Mouse (Mus musculus) neutrophil, adult 83 days (primary cell): ENCODE data around the gene Olfr1162. TPM values are rescaled to one million over a fixed set of nuclear protein-coding genes. Genes with fewer than 3 reads are reported as not detected.

Experiments
- total RNA-seq, 2 experiments: library from RNA; stranded (reverse); gene quantifications; one replicate each; pipeline ENCODE4 v1.2.4; 2023

Olfr1162 gene
- not detected for total RNA-seq

DNA sequence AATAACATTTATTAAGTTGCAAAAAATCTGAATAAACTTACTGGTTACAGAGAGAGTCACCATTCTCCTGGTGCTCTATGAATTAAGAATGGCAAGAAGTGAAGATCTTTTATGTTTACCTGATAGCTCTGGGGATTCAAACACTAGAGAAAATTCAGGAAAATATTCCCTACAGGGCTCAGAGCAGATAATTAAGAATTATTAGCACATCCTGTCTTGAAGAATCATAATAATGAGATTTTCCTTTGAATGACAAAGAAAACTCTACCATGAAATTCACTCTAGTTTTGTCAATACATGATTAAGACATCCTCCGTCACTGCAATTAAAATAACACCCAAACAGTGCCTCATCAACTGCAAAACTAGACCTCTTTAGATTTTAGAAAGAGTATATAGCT lies at the start of gene Olfr1162:
Gene Olfr1162 (minus strand): TSS at position 101 of the 400 bp plus-strand sequence.

GRCm38 (mm10) chr2:88093866-88094265 lies 42.9 kb upstream of the Olfr1162 start, which contains the start of gene Olfr1164:
Olfr1164 (minus strand) TSS chr2:88093966.

GRCm38 (mm10) chr2:88071730-88072129 lies 20.8 kb upstream of the Olfr1162 start, which contains the start of gene Olfr1163:
Olfr1163 (minus strand) TSS chr2:88071830.

DNA sequence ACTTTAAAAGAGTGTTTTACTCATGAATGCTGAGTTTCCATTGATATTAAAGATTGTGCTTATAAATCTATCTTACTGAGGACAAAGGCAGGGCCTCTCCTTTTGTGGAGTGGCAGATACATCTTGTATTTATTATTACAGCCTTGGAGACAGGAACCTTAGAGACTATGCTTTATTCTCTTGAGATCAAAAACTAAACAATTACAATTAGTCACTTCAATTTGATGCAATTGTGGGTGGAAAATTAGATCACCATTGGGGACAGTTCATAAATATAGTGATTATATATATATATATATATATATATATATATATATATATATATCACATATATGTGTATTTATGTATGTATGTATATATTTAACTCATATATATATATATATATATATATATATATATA lies 13.3 kb downstream of the Olfr1162 start, which contains the start of gene Olfr73:
Gene Olfr73 (minus strand): TSS at position 101 of the 400 bp plus-strand sequence.

DNA sequence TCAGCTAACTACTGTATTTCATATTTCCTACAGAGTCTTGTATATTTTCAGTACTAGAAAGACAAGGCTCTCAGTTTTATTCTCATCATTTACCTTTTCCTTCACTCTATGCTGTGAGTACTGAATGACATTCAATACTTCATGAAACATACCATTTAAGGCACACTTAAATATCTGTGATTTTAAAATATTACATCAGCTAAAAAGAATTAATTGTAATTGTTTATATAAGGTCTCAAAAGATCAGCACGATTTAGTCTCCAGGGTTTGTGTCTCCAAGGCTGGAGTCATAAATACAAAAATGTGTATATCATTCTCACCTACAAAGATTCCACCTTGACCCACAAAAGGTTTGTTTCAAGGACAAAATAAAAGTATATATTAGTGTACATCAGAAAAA lies 28.5 kb downstream of the Olfr1162 start, which contains the start of gene Olfr1161:
Gene Olfr1161 (plus strand): TSS at position 301 of the 400 bp plus-strand sequence.

DNA sequence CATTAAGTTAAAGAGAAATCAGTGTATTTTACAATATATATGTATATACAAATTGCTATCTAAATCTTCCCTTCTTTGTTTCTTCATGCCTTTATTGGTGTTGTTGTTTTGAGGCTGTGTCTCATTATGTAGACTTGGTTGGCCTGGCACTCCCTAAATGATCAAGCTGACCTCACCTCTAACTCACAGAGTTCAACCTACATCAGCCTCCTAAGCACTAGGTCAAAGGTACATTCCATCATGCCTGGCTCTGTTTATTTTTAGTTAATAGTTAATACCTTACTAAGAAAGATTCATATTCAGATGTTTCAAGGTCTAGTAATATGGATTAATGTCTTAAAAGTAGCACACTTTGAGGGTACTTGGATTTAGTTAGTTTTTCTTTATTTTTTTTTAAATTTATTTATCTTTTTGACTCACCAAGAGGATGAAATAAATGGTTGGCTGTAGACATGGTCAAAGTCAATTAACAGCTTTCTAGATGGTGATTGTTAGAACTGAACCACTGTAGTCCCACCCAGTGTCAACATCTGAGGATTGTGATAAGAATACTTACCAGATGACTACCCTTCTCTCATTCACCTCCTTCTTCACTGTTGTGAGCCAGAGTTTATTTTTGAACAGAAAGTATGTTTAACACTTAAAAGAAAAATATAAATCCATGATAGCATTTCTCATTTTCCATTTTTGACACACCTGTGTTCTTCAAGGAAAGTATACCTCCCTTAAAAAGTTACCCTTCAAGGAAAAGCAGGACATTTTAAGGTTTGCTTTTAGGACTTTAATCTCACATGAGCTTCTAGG lies 43.2 kb downstream of the Olfr1162 start, which contains the start of gene Olfr1160:
Gene Olfr1160 (minus strand): TSS at position 754 of the 804 bp plus-strand sequence.

Other genes starting within 250 kb of the Olfr1162 start
- gene Olfr1145, start 241.3 kb downstream of the Olfr1162 start, total RNA-seq = not detected
- gene Olfr1148, start 220.6 kb downstream of the Olfr1162 start, total RNA-seq = not detected
- not detected for gene Olfr1150-ps1, start 207.1 kb downstream of the Olfr1162 start, total RNA-seq
- not detected for gene Olfr1151, start 195.3 kb downstream of the Olfr1162 start, total RNA-seq
- gene Olfr1152, start 184.6 kb downstream of the Olfr1162 start, total RNA-seq = not detected
- not detected for gene Olfr1153, start 156.2 kb downstream of the Olfr1162 start, total RNA-seq
- gene Olfr1154, start 146.0 kb downstream of the Olfr1162 start, total RNA-seq = not detected
- not detected for gene Olfr1155, start 106.0 kb downstream of the Olfr1162 start, total RNA-seq
- not detected for gene Olfr1156, start 98.0 kb downstream of the Olfr1162 start, total RNA-seq
- gene Olfr1157, start 82.8 kb downstream of the Olfr1162 start, total RNA-seq = not detected
- not detected for gene Olfr74, start 76.5 kb downstream of the Olfr1162 start, total RNA-seq
- not detected for gene Olfr1158, start 61.0 kb downstream of the Olfr1162 start, total RNA-seq
- not detected for gene Olfr1160, start 42.9 kb downstream of the Olfr1162 start, total RNA-seq
- not detected for gene Olfr1161, start 28.4 kb downstream of the Olfr1162 start, total RNA-seq
- not detected for gene Olfr73, start 13.4 kb downstream of the Olfr1162 start, total RNA-seq
- not detected for gene Olfr1163, start 20.7 kb upstream of the Olfr1162 start, total RNA-seq
- gene Olfr1164, start 42.8 kb upstream of the Olfr1162 start, total RNA-seq = not detected
- not detected for gene Olfr1166, start 77.1 kb upstream of the Olfr1162 start, total RNA-seq
- gene Olfr1167, start 104.1 kb upstream of the Olfr1162 start, total RNA-seq = not detected
- gene Olfr1168, start 130.8 kb upstream of the Olfr1162 start, total RNA-seq = not detected
- not detected for gene Olfr1170, start 177.2 kb upstream of the Olfr1162 start, total RNA-seq
- not detected for gene Olfr1173, start 228.7 kb upstream of the Olfr1162 start, total RNA-seq